Mouse (Mus musculus) ES-E14 (cell line): ENCODE measurements around the gene 2410015M20Rik.

Experiments used
- HCFC1 ChIP-seq: IDR thresholded peaks from 2 replicates; pipeline ENCODE4 v1.6.1; 2012; ENCODE audit warnings: low read length, inconsistent platforms, borderline replicate concordance; ENCODE audit not compliant: insufficient read depth
- MAFK ChIP-seq: IDR thresholded peaks from 2 replicates; pipeline ENCODE4 v1.6.1; 2014; ENCODE audit warnings: mild to moderate bottlenecking, low read depth, low read length, inconsistent platforms; ENCODE audit not compliant: insufficient read depth

GRCm38 (mm10) chr17:56604422-56604821 lies 5.1 kb downstream of the 2410015M20Rik start:
- TF ChIP-seq MAFK, result no peak
- no peak for TF ChIP-seq HCFC1
